Mouse (Mus musculus): ENCODE data around the gene Rnaseh2c. TPM values are rescaled to one million over a fixed set of nuclear protein-coding genes. Genes with fewer than 3 reads are reported as not detected.
A peak's percentile ranks its signal among the peaks of the same experiment; 100 is the strongest.

Gene Rnaseh2c
- total RNA-seq, 2 experiments from 2014 or later: 55.2 to 67.2 TPM

DNA sequence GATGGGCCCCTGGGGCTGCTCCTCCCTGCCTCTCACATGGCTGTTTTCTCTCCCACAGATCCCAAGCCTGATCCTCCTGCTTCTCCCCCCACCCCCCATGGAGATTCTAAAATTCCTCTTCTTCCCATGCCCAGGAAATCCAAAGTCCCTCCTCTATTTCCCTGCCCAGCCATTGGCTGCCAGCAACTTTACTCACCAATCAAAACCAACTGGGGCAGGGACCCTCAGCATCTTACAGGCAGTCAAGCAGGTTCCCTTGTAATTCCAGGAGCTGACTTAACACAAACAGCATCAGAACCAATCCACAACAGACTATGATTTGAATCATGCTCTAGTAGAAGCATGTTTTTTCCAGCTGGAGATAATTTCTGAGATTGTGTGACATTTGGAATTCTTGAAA is 28.2 kb downstream of the Rnaseh2c start:
- DNase-seq (ENCODE audit: low spot score in 2 of 2): no peak

DNA sequence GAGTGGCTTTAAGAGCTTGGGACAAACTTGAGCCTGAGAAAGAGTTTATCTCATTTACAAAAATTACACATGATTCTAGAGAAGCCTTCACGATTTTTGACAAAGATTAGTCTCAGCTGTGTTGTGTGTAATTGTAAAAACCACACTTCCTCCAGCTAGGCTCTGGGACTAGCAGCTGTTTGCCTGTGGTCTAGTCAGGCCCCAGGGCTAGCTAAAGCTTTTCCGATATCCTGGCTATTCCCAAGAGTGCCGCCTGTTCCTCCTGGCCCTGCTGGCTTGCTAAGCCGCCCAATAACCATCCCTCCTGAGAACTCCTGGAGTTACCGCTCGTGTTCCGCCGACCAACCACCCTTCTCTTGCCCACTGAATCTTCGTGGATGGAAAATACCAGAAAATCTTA is 30.4 kb downstream of the Rnaseh2c start:
- no peak for DNase-seq (ENCODE audit: low spot score in 2 of 2)

DNA sequence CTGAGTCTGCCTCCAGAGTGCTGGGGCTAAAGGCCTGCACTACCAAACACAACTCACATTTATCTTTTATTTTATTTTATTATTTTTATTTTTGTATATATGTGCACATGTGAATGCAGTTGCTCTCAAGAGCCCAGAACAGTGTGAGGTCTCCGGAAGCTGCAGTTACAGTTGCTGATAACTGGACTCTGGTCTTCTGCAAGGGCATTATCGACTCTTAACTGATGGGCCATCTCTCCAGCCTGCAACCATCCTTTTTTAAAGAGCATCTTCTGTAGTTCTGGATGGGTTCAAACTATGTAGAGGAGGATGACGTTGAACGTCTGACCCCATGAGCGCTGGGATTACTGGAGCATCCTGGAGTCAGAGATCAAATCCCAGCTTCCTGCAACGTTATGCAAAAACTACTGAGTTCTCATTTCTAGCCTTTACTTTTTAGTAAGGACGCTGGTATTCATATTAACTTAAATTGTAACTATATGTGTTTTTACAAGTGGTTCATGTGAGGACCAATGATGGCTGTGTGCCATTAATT is 34.4 kb downstream of the Rnaseh2c start:
- no peak for DNase-seq (ENCODE audit: low spot score in 2 of 2)

DNA sequence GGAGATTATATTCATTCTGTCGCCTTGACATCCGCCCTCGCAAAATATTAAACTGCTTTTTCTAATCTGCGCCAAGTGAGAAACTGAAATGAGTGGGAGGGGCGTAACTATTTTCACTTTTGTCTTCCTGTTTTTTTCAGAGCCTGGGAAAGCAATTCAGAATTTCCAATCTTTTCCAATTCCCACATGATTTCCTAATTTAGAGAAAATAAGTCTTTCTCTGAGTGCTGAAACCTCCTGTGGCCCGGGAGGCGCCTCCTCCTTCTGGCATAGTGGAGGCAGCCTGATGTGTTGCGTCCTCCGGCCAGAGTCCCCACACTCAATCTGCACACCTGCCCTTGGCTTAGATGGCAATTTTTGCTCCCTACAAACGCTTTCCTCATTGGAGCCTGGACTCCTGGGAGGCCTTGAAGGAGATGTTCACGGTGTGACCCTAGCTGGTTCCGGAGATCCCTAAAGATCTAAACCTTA is 34.9 kb downstream of the Rnaseh2c start:
- no peak for DNase-seq (ENCODE audit: low spot score in 2 of 2)

DNA sequence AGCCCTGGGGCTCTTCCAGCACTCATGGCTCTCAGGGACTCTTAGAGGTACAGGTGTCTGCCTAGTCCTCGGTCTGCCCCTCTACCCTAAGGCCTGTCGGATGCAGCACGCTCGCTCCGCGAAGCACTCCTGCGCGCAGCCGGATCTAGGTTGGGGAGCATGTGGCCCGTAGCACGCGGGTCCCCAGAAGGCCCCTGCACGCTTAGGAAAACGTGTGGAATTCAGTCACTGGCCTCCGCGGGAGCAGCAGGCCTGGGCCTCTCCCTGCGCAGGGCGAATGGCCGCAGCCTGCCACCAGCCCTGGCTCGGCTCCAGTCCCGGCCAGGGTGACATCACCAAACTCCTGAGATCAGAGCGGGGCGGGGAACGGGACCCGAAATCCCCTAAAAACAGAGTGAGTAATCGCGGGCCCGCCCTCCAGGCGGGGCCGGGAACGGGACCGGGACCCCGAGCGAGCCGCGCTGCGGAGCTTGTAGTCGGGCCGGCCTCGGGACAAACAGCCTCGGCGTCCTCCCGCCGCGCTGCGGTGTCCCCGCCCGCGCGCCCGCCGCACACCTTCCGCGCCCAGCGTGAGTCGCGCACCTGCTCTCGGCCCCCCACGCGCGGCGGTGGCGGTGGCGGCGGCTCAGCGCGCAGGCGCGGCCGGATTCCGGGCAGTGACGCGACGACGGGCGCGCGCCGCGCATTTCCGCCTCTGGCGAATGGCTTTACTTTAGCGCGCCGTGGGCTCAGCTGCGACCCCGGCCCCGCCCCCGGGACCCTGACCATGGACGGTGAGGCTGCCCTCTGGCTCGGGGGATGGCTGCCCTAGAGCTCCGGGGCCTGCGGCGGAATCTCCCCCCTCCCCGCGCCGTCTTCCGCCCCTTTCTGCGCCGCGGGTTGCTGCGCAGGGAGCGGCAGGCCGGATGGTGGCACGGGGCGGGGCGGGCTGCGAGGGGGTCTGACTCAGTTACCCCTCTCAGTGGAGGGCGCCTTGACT is 35.7 kb downstream of the Rnaseh2c start, which contains the start of gene Rela:
Gene Rela, plus strand, starts transcription at position 415 of the 979 bp plus-strand sequence.
- DNase-seq (ENCODE audit: low spot score in 2 of 2): peak; percentile 82 to 90

DNA sequence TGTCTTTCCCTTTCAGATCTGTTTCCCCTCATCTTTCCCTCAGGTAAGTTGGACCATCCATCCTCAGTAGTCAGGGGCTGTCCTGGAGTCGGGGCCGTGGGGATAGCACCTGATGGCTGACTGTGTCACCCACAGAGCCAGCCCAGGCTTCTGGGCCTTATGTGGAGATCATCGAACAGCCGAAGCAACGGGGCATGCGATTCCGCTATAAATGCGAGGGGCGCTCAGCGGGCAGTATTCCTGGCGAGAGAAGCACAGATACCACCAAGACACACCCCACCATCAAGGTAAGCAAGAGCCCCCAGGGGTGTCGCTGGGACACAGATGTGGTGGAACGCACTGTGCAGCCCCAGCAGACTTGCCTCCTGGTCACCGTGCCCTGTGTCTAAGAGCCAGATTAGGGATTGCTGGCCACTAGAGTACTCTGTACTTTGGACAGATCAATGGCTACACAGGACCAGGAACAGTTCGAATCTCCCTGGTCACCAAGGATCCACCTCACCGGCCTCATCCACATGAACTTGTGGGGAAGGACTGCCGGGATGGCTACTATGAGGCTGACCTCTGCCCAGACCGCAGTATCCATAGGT is 36.8 kb downstream of the Rnaseh2c start:
- no peak for DNase-seq (ENCODE audit: low spot score in 2 of 2)

DNA sequence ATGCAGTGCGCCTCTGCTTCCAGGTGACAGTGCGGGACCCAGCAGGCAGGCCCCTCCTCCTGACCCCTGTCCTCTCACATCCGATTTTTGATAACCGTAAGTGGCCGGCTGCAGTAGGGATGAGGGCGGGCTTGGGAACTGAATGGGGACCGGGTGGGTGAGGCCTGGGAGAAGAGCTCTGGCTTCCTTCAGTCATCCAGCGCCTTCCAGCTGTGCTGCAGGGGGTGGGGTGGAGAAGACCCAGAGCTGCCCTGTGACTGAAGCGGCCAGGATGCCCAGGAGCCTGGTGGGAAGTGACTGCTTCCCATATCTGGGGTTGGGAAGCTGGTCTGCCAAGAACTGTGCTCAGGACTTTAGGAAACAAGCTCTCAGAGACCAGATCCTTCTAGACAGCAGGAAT is 38.7 kb downstream of the Rnaseh2c start:
- no peak for DNase-seq (ENCODE audit: low spot score in 2 of 2)

DNA sequence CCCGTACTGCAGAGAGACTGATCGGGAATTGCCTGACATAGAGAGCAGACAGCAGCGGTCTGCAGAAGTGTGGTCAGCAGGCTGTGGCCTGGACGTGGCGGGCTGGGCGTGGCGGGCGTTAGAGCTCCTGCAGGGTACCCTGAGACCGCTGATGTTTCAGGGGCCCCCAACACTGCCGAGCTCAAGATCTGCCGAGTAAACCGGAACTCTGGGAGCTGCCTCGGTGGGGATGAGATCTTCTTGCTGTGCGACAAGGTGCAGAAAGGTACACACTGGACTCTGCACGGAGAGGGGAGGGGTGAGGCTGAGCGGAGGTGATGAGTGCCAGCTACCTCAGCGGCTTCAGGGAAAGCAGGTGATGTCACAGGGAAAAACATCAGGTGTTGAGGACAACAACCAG is 39.3 kb downstream of the Rnaseh2c start:
- DNase-seq (ENCODE audit: low spot score in 2 of 2): no peak

DNA sequence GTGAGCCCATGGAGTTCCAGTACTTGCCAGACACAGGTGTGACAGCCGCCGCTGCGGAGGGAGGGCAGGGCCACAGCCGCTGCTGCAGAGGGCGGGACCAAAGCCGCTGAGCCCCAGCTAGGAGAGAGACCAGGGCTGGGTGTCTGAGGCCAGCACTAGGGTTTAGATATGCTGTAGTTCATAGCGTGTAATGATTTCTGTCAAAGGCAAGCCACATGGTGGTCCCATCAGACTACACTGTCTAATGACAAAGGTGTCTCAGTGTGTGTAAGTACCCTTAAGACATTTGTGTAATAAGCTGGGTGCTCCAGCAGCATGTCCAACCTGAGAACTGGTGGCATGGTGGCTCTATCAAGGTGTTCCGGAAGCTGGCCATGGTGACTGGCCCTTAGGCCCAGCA is 40.0 kb downstream of the Rnaseh2c start:
- DNase-seq (ENCODE audit: low spot score in 2 of 2): no peak

DNA sequence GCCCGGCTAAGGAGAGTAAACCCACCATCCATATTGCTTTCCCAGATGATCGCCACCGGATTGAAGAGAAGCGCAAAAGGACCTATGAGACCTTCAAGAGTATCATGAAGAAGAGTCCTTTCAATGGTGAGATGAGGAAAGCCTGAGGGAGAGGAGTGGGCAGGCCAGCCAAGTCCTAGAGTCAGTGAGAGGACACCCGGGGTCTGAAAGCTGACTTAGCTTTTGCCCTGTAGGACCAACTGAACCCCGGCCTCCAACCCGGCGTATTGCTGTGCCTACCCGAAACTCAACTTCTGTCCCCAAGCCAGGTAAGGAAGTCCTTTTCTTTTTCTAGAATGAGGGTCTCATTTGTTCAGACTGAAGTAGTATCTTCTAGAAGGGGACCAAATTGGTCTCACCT is 43.6 kb downstream of the Rnaseh2c start:
- no peak for DNase-seq (ENCODE audit: low spot score in 2 of 2)

DNA sequence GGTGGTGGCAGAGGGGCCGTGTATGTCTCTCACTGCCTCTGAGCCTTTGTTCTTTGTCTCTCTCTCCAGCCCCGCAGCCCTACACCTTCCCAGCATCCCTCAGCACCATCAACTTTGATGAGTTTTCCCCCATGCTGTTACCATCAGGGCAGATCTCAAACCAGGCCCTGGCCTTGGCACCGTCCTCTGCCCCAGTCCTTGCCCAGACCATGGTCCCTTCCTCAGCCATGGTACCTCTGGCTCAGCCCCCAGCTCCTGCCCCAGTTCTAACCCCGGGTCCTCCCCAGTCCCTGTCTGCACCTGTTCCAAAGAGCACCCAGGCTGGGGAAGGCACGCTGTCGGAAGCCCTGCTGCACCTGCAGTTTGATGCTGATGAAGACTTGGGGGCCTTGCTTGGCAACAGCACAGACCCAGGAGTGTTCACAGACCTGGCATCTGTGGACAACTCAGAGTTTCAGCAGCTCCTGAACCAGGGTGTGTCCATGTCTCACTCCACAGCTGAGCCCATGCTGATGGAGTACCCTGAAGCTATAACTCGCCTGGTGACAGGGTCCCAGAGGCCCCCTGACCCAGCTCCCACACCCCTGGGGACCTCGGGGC is 45.2 kb downstream of the Rnaseh2c start:
- no peak for DNase-seq (ENCODE audit: low spot score in 2 of 2)

DNA sequence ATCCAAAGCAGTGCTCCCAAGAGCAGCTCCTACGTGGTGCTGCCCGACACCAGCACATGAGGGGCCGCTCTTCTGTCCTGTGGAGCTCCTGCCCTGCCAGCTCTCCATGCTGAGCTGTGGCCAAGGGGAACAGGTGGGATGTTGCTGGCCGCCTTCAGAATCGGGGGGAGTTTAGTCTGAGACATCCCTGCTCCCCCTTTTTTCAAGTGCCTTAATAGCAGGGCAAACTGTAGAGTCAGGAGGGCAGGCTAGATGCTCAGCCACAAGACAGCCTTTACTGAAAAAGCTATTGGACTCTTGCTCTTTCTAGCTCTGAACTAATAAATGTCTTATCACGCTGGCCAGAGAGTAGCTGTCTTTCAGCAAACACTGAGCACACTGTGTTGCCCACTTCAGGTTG is 46.1 kb downstream of the Rnaseh2c start:
- DNase-seq (ENCODE audit: low spot score in 2 of 2): no peak

DNA sequence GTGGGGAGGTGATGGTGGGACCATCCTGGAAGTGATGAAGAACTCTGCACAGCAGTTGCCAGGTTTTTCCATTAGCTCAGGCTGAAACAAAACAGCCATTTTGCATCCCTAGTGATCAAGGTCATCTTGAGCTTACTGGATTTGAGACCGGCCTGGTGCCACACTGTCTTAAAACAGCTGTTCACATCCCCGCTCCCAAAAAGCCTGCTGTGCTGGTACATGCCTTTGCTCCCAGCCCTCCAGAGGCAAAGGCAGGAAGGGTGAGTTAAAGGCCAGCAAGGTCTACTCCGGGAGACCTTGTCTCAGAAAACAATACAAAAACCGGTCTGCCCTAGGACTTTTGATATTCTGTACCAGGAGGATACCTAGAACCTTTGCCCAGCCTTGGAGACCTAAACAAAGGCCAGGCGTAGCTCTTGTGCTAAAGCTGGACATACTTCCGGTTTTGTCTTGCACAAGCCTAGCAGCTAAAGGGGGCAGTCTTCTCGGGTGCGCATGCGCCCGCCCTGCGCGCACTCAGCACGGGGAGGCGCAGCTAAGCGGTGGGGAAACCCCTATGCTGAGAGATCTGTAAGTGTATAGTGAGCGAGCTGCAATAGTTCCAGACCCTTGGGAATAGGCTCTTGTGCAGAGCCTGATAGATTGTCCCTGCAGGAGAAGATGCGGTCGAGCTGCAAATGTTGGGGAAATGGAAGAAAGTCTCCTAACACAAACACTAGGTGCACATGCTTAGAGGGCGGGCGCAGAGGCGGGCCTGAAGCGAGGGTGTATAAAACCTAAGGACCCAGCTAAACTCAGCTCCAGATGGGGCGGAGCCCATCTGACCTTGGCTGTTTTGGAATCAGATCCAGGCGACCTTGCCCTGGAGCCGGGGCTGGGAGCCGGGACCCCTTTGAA is 47.0 kb downstream of the Rnaseh2c start:
- DNase-seq (ENCODE audit: low spot score in 2 of 2): peak; percentile 70 to 77

DNA sequence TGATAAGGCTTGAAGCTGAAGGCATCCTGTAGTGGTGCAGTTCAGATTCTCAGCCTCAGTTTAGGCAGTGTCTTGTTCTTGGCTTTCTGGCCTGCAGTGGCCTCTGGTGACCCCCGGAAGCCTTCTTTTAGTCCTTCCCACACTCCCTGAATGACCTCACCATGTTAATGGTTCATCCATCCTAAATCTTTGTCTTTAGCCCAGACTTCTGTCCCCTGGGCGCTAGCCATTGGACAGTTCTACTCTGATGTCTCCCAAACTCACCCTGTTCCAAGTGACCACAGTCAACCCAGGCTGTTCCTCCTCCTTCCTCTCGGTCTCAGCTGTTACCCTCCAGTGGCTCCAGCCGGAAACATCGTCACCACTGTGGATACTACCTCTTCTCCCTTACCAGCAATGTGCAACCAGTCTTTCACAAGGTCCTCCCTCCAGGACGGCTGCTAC is 47.6 kb downstream of the Rnaseh2c start:
- peak in 1 of 2 experiments; percentile 65 for DNase-seq (ENCODE audit: low spot score in 2 of 2)

DNA sequence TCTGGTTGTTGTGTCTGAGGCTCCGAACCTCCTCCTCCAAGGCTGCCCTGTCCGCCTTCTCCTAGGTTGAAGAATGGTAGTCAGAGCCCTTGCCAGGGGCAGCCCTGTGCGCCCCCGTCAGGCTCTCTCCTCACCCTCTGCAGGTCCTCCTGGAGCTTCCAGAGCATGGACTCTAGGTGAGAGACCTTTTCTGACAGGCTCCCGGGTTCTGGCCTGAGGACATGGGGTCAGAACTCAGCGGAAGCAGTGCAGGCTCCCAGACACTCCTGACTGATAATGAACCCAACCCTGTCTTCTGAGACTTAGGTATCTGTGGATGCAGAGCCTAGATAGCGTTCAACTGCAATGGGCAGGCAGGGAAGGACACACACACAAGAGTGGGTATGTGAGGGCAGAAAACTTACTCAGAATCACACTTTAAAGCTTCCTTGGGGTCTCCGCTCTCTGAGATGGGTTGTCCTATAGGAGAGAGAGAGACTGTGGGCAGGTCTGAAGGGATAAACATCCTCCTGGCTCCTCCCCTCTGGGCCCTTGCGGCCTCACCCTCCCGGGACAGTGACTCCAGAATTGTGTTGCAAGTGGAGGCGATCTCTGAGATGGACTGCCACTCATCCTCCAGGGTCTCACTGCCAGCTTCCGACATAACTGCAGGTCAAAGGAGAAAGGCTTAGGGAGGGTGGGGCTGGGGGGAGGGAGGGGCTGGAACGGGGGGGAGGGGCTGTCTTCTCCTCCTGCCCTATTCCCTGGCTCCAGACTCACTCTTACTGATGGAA is 50.0 kb downstream of the Rnaseh2c start:
- no peak for DNase-seq (ENCODE audit: low spot score in 2 of 2)

DNA sequence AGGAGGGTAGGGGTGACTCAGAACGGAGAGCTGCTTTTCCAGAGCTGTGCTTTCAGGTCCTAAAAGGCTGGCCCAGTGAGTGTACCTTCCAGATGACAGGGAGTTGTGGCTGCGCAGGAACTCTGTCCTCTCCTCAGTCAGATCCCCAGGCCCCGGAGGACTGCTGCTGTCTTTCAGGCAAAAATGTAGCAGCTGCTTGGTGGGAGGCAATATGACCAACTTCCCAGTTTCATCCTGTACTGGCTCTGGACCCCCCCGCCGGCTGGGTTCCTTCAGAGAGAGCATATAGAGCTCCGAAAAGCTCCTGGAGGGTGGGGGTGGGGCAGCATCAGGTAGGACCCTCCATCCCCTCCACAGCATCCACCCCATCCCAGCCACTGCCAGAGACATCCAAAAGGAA is 50.9 kb downstream of the Rnaseh2c start:
- no peak for DNase-seq (ENCODE audit: low spot score in 2 of 2)

DNA sequence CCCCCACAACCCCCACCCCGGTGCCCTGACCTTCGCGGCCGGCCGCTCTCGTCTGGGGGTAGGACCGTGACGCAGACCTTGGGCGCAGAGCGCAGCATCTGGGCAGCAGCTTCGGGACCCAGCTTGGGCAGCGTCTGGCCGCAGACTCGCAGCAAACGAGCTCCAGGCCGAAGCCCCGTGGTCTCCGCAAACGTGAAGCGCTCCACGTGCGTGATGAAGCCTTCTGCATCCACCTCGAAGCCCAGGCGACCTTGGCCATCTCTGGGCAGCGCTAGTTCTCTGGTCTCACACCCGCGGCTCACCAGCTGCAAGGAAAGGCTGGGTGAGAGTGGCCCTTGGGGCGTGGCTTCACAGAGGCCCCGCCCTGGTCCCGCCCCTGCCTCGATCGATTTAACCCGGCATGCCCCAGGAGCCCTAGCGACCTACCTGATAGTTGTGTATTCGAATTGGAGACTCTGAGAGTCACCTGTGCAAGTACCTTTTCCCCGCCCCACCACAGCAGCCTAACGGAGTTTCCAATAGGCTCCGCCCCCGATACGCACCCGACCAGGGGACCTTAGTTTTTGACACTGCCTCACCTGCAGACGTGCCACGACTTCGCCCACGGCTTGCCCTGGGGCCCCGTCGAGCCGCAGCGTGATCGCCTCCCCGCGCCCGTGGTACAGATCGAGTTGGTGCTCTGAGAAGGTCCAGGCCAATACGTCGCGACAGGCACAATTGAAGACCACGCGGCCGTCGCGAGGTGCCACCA is 52.5 kb downstream of the Rnaseh2c start:
- no peak for DNase-seq (ENCODE audit: low spot score in 2 of 2)

DNA sequence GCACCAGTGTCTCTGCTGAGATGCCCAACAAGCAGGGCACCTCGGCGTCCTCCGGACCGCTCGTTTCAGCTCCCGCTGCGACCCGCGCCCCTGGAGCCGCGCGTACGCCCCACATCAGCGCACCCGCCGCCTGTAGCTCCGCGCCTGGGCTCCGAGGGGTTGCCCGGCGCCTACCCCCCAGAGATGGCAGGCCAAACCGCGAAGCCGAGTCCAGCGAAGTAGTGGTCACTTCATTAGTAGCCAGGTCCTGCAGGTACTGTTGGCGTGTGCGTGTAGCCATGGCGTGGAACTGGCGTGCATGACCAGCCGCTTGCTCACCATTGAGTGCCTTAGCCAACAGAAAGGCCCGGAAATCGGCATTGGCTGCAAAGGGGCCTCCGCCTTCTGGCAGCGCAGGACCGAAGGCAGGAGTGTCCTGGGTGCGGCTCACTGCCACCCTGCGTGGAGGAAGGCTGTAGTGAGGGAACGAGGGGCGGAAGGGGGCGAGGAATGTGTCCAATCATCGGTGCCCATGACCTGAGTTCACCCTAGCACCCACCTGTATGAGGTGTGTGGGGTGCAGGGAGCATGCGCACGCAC is 53.1 kb downstream of the Rnaseh2c start:
- no peak for DNase-seq (ENCODE audit: low spot score in 2 of 2)

Measured in gastrocnemius, postnatal 4 days (tissue).